Mouse (Mus musculus) G1E-ER4 (cell line): Measurements from ENCODE around the gene Gm13290. TPM values are rescaled to one million over a fixed set of nuclear protein-coding genes. Genes with fewer than 3 reads are reported as not detected.
"Not testable (repeated sequence)": the region's sequence is repeated elsewhere in the genome, so short reads cannot be mapped to it uniquely, and the experiment has no call there.

Experiments used
- GATA1 ChIP-seq: IDR thresholded peaks from one replicate; pipeline ENCODE4 v1.8.0; 2012; ENCODE audit warnings: low read length, inconsistent platforms
- polyA plus RNA-seq: library from polyadenylated mRNA; stranded (reverse); fragments of >175 nt; gene quantifications from 2 replicates; pipeline ENCODE4 v1.2.3, GENCODE M21; 2012

Gm13290 gene
- polyA plus RNA-seq, result not detected in 2 replicates

DNA sequence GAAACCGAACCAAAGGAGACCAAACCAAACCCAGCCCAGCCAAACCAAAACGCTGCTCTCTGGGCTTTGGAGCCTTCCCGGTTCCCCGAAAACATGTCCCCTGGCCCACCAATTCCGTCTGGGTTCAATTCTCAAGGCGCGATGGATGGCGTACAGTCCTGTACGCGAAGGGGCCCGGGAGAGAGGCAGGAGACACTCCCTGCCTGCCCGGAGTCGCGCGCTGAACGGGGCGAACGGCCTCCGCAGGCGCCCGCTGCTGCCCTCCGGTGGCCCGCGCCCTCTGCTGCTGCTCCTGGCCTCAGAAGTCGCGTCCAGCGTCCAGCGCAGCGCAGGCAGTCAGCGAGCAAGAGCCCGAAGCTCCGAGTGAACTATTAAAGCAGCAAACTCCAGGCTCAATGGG is at the start of gene Gm13290:
Gene Gm13290 (plus strand): TSS at position 301 of the 400 bp plus-strand sequence.
- TF ChIP-seq GATA1, result not testable (repeated sequence)

DNA sequence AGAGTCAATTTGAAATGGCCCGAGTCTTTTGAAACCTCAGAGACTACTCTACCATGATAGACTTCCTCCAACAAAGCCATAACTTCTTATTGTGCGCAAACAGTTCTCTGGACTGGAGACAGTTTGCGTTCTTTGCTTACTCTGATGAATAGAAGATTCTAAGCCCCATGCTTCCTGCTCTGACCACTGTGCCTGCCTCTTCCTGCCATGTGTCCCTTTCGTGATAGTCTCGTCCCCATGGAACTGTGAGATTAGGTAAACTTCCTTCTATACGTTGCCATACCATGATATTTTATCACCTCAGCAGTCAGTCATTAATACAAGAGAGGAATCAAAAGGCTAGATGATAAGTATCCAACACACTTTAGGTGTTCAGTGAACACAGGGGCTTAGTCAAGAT is 46.9 kb upstream of the Gm13290 start:
- TF ChIP-seq GATA1, result no peak

DNA sequence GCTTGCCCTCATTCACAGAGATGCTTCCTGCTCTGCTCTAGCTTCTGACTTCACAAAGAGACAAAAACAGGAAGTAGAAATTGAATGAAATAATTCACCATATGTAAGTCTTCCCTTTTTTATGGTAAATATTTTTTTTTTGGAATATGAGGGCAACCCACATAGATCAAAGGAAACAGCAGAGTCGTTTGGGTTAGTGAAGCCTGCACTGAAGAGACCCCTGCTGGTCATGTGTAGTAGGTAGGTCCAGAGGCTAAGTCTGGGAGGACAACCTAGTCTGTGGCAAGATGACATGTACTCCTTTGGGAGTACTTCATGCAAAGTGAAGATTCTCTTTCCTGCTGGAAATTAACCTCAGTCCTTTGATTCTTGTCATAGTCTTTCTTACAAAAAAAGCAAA is 46.3 kb upstream of the Gm13290 start:
- TF ChIP-seq GATA1, result no peak

DNA sequence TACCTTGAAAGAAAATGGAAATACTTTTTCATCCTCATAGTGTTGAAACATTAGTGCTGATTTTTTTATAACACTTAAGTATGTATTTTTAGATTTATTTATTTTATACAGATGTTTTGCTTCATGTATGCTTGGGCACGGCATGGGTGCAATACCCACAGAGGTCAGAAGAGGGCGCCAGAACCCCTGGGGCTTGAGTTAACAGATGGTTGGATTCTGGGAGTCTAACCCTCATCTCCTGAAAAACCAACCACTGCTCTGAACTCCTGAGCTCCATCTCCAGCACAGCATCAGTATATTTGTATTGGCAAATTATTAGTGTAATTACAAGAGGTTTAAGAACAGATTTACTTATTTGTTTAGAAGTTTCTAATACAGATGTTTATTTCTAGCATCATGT is 35.2 kb upstream of the Gm13290 start:
- no peak for TF ChIP-seq GATA1

DNA sequence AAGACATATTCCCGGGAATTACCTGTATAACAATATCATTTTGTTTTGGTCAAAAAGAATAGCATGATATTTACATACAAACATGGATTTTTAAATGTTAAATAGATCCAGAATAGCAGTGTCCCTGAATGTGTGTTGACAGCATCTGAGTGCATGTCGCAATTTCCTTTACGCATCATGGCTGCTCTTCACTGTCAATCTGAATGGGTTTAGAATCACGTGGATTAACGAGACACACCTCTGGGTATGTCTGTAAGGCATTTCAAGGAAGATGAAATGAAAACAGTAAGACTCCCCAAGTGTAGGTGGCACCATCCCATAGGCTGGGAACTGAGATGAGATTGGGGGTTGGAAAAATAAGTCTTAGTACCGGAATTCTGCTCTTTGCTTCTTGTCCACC is 34.6 kb upstream of the Gm13290 start:
- TF ChIP-seq GATA1, result no peak

DNA sequence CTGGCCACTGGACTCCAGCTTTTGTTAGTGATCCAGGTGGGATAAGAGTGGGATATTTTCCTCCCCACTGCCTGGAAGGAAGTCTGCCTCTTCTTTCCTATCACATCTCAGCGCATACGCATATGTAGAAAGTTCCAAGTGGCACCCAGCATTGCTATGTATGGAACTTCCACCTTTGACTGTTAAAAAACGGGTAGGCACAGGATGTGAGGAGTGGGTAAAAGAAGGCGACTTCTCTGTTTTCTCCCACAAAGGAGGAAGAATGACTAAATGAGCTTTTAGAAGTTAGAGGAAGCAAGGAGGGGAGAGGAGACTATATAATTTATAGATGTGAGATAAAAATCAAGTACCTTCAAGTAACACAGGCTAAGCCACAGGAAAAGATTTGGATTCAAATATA is 32.2 kb upstream of the Gm13290 start:
- no peak for TF ChIP-seq GATA1

DNA sequence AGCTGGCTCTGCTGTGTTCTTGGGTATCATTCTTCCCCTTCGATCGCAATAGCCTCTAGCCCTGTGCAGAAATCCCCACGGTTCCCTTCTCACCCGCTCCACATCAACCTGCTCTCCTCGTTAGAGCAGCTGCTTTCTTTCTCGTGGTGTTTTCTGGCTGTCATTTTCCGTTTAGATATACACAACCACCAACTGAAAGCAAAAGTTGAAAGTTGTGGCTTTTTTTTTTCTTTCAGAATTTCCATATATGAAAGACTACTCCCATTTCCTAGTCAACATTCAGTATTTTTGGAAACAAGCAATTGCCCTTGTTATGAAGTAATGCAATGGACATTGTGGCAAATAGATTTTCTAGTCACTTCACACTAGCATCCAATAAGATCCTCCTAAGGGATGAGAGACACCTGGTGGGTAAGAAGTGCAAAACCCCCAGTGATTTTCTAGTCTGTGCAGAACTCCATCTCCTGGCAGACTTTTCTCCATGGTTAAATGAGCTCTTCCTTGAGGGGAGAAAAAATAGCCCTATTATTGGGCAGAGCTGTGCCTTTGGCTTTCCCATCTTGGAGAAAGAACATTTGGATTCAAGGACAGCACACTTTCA is 30.8 kb upstream of the Gm13290 start:
- TF ChIP-seq GATA1, result no peak

DNA sequence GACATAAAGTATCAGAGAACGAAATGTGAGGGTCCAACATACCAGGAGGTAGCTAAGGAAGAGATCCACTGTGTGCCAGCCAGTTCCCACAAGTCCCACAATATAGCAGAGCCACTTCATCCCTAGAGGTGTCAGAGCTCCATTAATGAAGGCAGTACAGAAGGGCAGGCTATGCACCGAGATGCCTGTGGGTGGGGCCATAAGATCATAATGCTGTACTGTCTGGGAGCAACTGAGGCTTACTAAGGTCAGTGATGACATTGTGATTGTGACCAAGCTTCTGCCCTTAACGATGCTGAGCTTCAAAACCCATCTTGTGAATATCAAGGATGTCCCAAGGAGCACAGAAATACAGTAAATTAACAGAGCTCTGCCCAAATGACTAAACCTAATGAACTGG is 29.4 kb upstream of the Gm13290 start:
- no peak for TF ChIP-seq GATA1

DNA sequence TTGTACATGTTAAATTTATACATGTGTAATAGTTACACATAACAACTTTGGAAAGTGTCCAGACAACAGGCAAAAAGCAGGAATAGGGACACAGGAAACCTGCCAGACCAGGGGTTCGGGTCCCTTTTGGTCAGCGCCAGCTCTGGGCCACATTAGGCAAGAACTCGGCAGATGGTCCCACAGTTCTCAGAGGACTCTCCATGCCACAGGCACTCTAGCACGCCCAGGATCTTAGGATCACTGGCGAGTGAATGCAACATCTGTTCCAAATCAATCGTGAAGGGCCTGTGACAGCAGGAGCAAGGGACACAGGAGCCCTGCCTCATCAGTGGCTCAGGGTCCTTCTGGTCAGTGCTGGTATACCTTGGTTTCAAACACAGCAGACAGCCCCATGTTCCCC is 23.7 kb upstream of the Gm13290 start:
- no peak for TF ChIP-seq GATA1

DNA sequence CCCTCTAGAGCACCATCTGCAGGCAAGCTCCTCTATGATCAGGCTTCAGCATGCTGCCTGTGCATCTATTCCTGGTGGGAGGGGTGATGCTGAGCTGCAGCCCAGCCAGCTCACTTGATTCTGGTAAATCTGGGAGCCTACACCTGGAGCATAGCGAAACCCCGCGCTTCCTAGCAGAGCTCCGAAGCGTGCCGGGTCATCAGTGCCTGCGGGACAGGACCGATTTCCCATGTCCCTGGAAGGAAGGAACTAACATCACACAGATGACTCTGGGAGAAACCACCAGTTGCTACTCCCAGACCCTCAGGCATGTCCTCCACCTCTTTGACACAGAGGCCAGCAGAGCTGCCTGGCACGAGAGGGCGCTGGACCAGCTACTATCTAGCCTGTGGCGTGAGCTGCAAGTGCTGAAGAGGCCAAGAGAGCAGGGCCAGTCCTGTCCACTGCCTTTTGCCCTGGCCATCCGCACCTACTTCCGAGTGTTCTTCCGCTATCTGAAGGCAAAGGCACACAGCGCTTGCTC is 18.8 kb upstream of the Gm13290 start, which contains the start of gene Gm13271:
Gene Gm13271 (plus strand): TSS at position 51 of the 523 bp plus-strand sequence.
- not testable (repeated sequence) for TF ChIP-seq GATA1

DNA sequence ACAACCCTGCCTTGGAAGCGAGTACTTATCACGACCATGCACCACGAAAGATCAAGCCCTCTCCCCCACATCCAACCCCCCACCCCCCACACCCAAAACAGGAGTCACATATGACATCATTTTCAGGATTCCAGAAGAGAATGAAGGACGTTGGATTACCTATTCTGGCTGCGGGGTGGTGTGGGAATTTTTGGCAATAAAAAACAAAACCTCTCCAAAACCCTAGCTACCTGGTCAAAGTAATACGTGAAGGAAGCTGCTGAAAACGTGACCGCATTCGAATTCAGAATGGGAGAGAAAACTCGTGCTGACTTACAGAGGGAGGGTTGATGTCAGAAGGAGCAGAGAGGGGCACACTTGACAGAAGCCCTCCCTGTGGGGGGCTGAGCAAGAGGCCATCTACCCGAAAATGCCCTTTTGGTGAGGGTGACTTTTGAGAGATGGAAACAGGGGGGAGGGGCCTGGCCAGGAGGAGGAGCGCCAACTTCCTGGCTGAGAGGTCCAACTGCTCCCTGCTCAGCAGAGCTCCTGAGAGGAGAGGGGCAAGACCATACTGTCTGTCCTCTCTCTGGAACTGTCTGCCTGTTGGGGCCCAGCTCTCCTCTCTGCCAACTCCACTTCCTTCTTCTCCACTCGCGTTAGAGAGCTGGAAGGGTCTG is 13.9 kb upstream of the Gm13290 start, which contains the start of gene Gm13283:
Gene Gm13283 (plus strand): TSS at position 510 of the 659 bp plus-strand sequence.
- TF ChIP-seq GATA1, result not testable (repeated sequence)

DNA sequence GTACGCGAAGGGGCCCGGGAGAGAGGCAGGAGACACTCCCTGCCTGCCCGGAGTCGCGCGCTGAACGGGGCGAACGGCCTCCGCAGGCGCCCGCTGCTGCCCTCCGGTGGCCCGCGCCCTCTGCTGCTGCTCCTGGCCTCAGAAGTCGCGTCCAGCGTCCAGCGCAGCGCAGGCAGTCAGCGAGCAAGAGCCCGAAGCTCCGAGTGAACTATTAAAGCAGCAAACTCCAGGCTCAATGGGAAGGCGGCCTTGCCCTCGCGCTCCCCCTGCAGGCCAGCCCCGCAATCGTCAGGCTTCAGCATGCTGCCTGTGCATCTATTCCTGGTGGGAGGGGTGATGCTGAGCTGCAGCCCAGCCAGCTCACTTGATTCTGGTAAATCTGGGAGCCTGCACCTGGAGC is 3.0 kb downstream of the Gm13290 start, which contains the start of gene Gm13289:
Gene Gm13289 (plus strand): TSS at position 301 of the 400 bp plus-strand sequence.
- TF ChIP-seq GATA1, result not testable (repeated sequence)

DNA sequence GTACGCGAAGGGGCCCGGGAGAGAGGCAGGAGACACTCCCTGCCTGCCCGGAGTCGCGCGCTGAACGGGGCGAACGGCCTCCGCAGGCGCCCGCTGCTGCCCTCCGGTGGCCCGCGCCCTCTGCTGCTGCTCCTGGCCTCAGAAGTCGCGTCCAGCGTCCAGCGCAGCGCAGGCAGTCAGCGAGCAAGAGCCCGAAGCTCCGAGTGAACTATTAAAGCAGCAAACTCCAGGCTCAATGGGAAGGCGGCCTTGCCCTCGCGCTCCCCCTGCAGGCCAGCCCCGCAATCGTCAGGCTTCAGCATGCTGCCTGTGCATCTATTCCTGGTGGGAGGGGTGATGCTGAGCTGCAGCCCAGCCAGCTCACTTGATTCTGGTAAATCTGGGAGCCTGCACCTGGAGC is 5.9 kb downstream of the Gm13290 start, which contains the start of gene Gm13272:
Gene Gm13272 (plus strand): TSS at position 301 of the 400 bp plus-strand sequence.
- not testable (repeated sequence) for TF ChIP-seq GATA1

DNA sequence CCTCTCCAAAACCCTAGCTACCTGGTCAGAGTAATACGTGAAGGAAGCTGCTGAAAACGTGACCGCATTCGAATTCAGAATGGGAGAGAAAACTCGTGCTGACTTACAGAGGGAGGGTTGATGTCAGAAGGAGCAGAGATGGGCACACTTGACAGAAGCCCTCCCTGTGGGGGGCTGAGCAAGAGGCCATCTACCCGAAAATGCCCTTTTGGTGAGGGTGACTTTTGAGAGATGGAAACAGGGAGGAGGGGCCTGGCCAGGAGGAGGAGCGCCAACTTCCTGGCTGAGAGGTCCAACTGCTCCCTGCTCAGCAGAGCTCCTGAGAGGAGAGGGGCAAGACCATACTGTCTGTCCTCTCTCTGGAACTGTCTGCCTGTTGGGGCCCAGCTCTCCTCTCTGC is 8.2 kb downstream of the Gm13290 start, which contains the start of gene Ifnz:
Gene Ifnz (plus strand): TSS at position 301 of the 400 bp plus-strand sequence.
- not testable (repeated sequence) for TF ChIP-seq GATA1

DNA sequence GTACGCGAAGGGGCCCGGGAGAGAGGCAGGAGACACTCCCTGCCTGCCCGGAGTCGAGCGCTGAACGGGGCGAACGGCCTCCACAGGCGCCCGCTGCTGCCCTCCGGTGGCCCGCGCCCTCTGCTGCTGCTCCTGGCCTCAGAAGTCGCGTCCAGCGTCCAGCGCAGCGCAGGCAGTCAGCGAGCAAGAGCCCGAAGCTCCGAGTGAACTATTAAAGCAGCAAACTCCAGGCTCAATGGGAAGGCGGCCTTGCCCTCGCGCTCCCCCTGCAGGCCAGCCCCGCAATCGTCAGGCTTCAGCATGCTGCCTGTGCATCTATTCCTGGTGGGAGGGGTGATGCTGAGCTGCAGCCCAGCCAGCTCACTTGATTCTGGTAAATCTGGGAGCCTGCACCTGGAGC is 11.8 kb downstream of the Gm13290 start, which contains the start of gene Gm13276:
Gene Gm13276 (plus strand): TSS at position 301 of the 400 bp plus-strand sequence.
- not testable (repeated sequence) for TF ChIP-seq GATA1

DNA sequence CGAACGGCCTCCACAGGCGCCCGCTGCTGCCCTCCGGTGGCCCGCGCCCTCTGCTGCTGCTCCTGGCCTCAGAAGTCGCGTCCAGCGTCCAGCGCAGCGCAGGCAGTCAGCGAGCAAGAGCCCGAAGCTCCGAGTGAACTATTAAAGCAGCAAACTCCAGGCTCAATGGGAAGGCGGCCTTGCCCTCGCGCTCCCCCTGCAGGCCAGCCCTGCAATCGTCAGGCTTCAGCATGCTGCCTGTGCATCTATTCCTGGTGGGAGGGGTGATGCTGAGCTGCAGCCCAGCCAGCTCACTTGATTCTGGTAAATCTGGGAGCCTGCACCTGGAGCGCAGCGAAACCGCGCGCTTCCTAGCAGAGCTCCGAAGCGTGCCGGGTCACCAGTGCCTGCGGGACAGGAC is 14.8 kb downstream of the Gm13290 start, which contains the start of gene Gm13277:
Gene Gm13277 (plus strand): TSS at position 231 of the 400 bp plus-strand sequence.
- not testable (repeated sequence) for TF ChIP-seq GATA1

DNA sequence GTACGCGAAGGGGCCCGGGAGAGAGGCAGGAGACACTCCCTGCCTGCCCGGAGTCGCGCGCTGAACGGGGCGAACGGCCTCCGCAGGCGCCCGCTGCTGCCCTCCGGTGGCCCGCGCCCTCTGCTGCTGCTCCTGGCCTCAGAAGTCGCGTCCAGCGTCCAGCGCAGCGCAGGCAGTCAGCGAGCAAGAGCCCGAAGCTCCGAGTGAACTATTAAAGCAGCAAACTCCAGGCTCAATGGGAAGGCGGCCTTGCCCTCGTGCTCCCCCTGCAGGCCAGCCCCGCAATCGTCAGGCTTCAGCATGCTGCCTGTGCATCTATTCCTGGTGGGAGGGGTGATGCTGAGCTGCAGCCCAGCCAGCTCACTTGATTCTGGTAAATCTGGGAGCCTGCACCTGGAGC is 17.6 kb downstream of the Gm13290 start, which contains the start of gene Gm13278:
Gene Gm13278 (plus strand): TSS at position 301 of the 400 bp plus-strand sequence.
- not testable (repeated sequence) for TF ChIP-seq GATA1
